ENCODE assay signal across 16 mouse cellular contexts in the genomic region with DNA sequence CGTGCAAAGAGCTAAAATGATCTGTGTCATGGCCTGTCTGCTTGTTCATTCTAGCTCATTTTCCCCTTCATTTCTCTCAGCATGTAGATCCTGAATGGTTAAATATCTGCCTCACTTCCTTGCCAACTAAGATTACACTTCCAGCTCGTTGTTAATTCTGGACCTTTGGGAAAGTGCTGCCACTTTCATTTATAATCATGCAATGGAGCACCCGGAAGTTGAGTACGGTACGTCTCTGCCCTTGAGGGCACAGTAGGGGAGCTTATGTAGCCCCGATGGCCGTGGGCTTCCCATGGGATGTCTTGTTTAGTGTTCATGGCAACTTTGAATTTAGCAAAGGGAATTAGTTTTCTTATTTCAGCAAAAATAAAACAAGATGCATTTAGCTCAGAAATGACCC.
"Had no signal": no experiment of that assay in that cellular context is flagged by ENCODE, and none has a peak within 500 bp of the region (broad histone marks: within the 10 kb centered on the region; RNA-seq: fewer than 3 reads in every experiment).

No protein-coding gene starts in this region.

- H3K4me3 ChIP-seq: neural tube, embryonic 12.5 days; neural tube, embryonic 13.5 days; neural tube, embryonic 15.5 days; stomach, embryonic 15.5 days had no signal

- H3K27ac ChIP-seq: neural tube, embryonic 12.5 days; neural tube, embryonic 13.5 days; neural tube, embryonic 15.5 days; stomach, embryonic 15.5 days; stomach, postnatal 0 days had no signal

- H3K9ac ChIP-seq: neural tube, embryonic 12.5 days; neural tube, embryonic 13.5 days; neural tube, embryonic 15.5 days; stomach, embryonic 15.5 days had no signal

- DNase-seq: right cerebral cortex, adult 18-20 months; right cerebral cortex, postnatal 14 days; right cerebral cortex, postnatal 25 days; right cerebral cortex, postnatal 4 days; spleen, adult 18-20 months; thymus, adult 18-20 months; thymus, adult 2 months; thymus, postnatal 14 days; thymus, postnatal 25 days; thymus, postnatal 36 days; thymus, postnatal 4 days had no signal

- H3K9me3 ChIP-seq: neural tube, embryonic 12.5 days; neural tube, embryonic 13.5 days; neural tube, embryonic 15.5 days; stomach, embryonic 15.5 days had no signal

- H3K27me3 ChIP-seq: neural tube, embryonic 12.5 days; neural tube, embryonic 13.5 days; neural tube, embryonic 15.5 days; stomach, embryonic 15.5 days had no signal

- H3K4me2 ChIP-seq: neural tube, embryonic 12.5 days; neural tube, embryonic 13.5 days; neural tube, embryonic 15.5 days; stomach, embryonic 15.5 days had no signal

- H3K4me1 ChIP-seq: stomach, embryonic 15.5 days had no signal

- H3K36me3 ChIP-seq: neural tube, embryonic 12.5 days; neural tube, embryonic 13.5 days; neural tube, embryonic 15.5 days; stomach, embryonic 15.5 days had no signal
